In the genomic region with DNA sequence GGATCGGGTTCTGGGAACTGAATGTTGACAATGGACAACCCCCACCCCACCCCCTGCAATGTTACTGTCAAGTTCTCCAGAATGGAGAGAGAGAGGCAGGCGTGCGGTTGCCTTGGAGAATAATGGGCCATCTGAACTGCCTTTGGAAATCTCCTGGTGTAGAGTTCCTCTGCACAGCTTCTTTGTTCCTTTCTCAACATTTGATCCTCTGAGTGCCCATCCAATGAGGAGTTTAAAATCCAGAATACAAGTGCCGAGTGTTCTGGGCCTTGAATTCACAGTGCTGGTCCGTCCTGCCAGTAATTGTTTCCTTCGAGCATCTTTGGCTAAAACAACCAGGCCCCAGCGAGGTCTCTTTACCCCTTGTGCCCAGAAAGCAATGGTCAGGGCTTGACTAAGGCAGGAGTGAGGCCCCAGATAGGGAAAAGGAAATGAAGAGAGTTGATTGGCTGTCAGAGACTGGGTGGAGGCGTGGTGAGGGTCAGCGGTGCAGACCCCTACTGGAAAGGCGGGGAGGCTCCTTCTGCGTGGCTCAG, we compare ENCODE assay signal across 10 mouse cellular contexts. TPM values are rescaled to one million over a fixed set of nuclear protein-coding genes. Genes with fewer than 3 reads are reported as not detected.
DNase-seq lines count a peak whose midpoint lies in the region; ATAC-seq and TF ChIP-seq lines count a peak whose summit lies in the region.
"Had no signal": no experiment of that assay in that cellular context is flagged by ENCODE, and none has a peak within 500 bp of the region (broad histone marks: within the 10 kb centered on the region; RNA-seq: fewer than 3 reads in every experiment).

No protein-coding gene starts in this region.

- H3K4me2 ChIP-seq in kidney, embryonic 14.5 days (replicated peaks; ENCODE audit: low read depth, low read length), result no peak overlapping the region
- no peak overlapping the region for H3K4me2 ChIP-seq in hindbrain, postnatal 0 days (ENCODE audit: low read depth, low read length)
- no peak overlapping the region for H3K4me2 ChIP-seq in midbrain, embryonic 13.5 days (replicated peaks)

- no peak overlapping the region for H3K9ac ChIP-seq in kidney, embryonic 14.5 days (ENCODE audit: low read depth, low read length)
- H3K9ac ChIP-seq in hindbrain, postnatal 0 days (replicated peaks; ENCODE audit: low read length), result no peak overlapping the region
- no peak overlapping the region for H3K9ac ChIP-seq in midbrain, embryonic 13.5 days (replicated peaks)

- no peak overlapping the region for H3K4me3 ChIP-seq in kidney, embryonic 14.5 days (ENCODE audit: low read length)
- H3K4me3 ChIP-seq in hindbrain, postnatal 0 days (ENCODE audit: low read length), result no peak overlapping the region
- no peak overlapping the region for H3K4me3 ChIP-seq in midbrain, embryonic 13.5 days (replicated peaks)

- H3K36me3 ChIP-seq in kidney, embryonic 14.5 days (ENCODE audit: control insufficient read depth, insufficient read depth, low read length), result no peaks in the 10 kb centered on the region
- no peaks in the 10 kb centered on the region for H3K36me3 ChIP-seq in hindbrain, postnatal 0 days (ENCODE audit: insufficient read depth, low read length)
- H3K36me3 ChIP-seq in midbrain, embryonic 13.5 days, result no peaks in the 10 kb centered on the region

- H3K9me3 ChIP-seq in kidney, embryonic 14.5 days (ENCODE audit: control insufficient read depth, low read length), result no peaks in the 10 kb centered on the region
- no peaks in the 10 kb centered on the region for H3K9me3 ChIP-seq in hindbrain, postnatal 0 days (ENCODE audit: low read length)
- H3K9me3 ChIP-seq in midbrain, embryonic 13.5 days, result no peaks in the 10 kb centered on the region

- no peak overlapping the region for H3K27ac ChIP-seq in kidney, embryonic 14.5 days (ENCODE audit: low read depth, low read length)
- H3K27ac ChIP-seq in hindbrain, postnatal 0 days, result peak overlapping the region; percentile 86
- peak overlapping the region; percentile 49 for H3K27ac ChIP-seq in midbrain, embryonic 13.5 days

- WGBS in kidney, embryonic 14.5 days, result 44% methylated on average over 11 of the region's 11 CpGs
- WGBS in hindbrain, postnatal 0 days, result 20% methylated on average over 11 of the region's 11 CpGs
- WGBS in midbrain, embryonic 13.5 days, result 15% methylated on average over 11 of the region's 11 CpGs

- peak; percentile 61 for ATAC-seq in kidney, embryonic 14.5 days (ENCODE audit: low FRiP score, low TSS enrichment)
- peak; percentile 92 for ATAC-seq in hindbrain, postnatal 0 days
- ATAC-seq in midbrain, embryonic 13.5 days, result peak; percentile 68
- ATAC-seq in activated CD4-positive, CD25-positive, alpha-beta regulatory T cell, adult 4 months, result no peak

- DNase-seq in kidney, adult 8-10 months, result no peak
- peak; percentile 67 for DNase-seq in embryo, embryonic 10.5 days (ENCODE audit: low spot score)
- DNase-seq in hindbrain, postnatal 0 days (ENCODE audit: low spot score), result peak; percentile 76
- DNase-seq in adipocyte (ENCODE audit: low spot score), result no peak
- DNase-seq in cerebellum, postnatal 36 days, result no peak

- H3K27me3 ChIP-seq in kidney, embryonic 14.5 days (ENCODE audit: control insufficient read depth, insufficient read depth, low read length), result no peaks in the 10 kb centered on the region
- H3K27me3 ChIP-seq in hindbrain, postnatal 0 days (ENCODE audit: insufficient read depth, low read length), result no peaks in the 10 kb centered on the region
- H3K27me3 ChIP-seq in midbrain, embryonic 13.5 days, result no peaks in the 10 kb centered on the region
- H3K27me3 ChIP-seq: CH12.LX had no signal

- 0 out of 2 replicates have a peak, but pooled peaks have one; percentile 3 for TF ChIP-seq CTCF in hindbrain, postnatal 0 days (IDR thresholded peaks at IDR 0.05; ENCODE audit: low read depth)

- peaks cover 14% of the 10 kb centered on the region for H3K4me1 ChIP-seq in kidney, embryonic 14.5 days (ENCODE audit: control insufficient read depth, insufficient read depth, low read length)
- H3K4me1 ChIP-seq in hindbrain, postnatal 0 days (ENCODE audit: insufficient read depth, low read length), result peaks cover 3% of the 10 kb centered on the region; the same call in 1 of the 2 replicates
- H3K4me1 ChIP-seq in midbrain, embryonic 13.5 days (replicated peaks), result peaks cover 32% of the 10 kb centered on the region

RNA-seq across cellular contexts. Expression of gene Gpam, which starts 4.0 kb away (rescaled TPM):
- 11.8 and 22.2 TPM in 2 replicates for polyA plus RNA-seq in kidney, embryonic 14.5 days (2014; fragmentation: Nextera tagmentation; extraction: Ambion mirVana)
- 84.2 and 85.1 TPM in 2 replicates for total RNA-seq in hindbrain, postnatal 0 days (2014; rRNA removed)
- 20.7 and 20.9 TPM in 2 replicates for polyA plus RNA-seq in hindbrain, postnatal 0 days (2015; fragmentation: Nextera tagmentation; extraction: Ambion mirVana)
- 21.7 and 21.8 TPM in 2 replicates for polyA plus RNA-seq in midbrain, embryonic 13.5 days (2015; fragmentation: Nextera tagmentation; extraction: Ambion mirVana)
- polyA plus RNA-seq in activated CD4-positive, CD25-positive, alpha-beta regulatory T cell, adult 4 months (2017; shearing (Covaris generic)), result 1 to 10 TPM; 1.6 to 1.9 TPM

RNA-seq across cellular contexts. Expression of gene Tectb, which starts 57.5 kb away (rescaled TPM):
- polyA plus RNA-seq in kidney, embryonic 14.5 days (2014; fragmentation: Nextera tagmentation; extraction: Ambion mirVana), result not detected in 2 replicates
- 0.10 TPM in 1 of 2 replicates, not detected in the other for total RNA-seq in hindbrain, postnatal 0 days (2014; rRNA removed)
- polyA plus RNA-seq in hindbrain, postnatal 0 days (2015; fragmentation: Nextera tagmentation; extraction: Ambion mirVana), result 0.10 and 0.13 TPM in 2 replicates
- 0.30 and 0.83 TPM in 2 replicates for polyA plus RNA-seq in midbrain, embryonic 13.5 days (2015; fragmentation: Nextera tagmentation; extraction: Ambion mirVana)
- polyA plus RNA-seq in activated CD4-positive, CD25-positive, alpha-beta regulatory T cell, adult 4 months (2017; shearing (Covaris generic)), result not detected
- total RNA-seq: CH12.LX had no signal
- polyA plus RNA-seq: large intestine, adult 2 months had no signal

Comparison
In these comparisons a context has a peak if more than half of its experiments do, and no peak if none do; other contexts are left out.
1. DNase-seq: peak in embryo, embryonic 10.5 days (single experiment) and hindbrain, postnatal 0 days (single experiment); none in kidney, adult 8-10 months (0 of 2), adipocyte (single experiment) and cerebellum, postnatal 36 days (0 of 2).